8 mouse cellular contexts compared by ENCODE assay signal in genomic region chr1:165934648-165935465, GRCm38 (mm10).
DNase-seq lines count a peak whose midpoint lies in the region; ATAC-seq and TF ChIP-seq lines count a peak whose summit lies in the region.

No protein-coding gene starts in this region.

- H3K27ac ChIP-seq in bone marrow, adult 2 months (ENCODE audit: control insufficient read depth, insufficient read depth, low read depth, low read length, poor library complexity) = peak overlapping the region; percentile 58; the same call in 1 of the 2 replicates
- peak overlapping the region; percentile 76 for H3K27ac ChIP-seq in hindbrain, embryonic 14.5 days
- H3K27ac ChIP-seq in midbrain, embryonic 13.5 days = peak overlapping the region; percentile 88
- H3K27ac ChIP-seq in heart, embryonic 12.5 days (ENCODE audit: poor library complexity, severe bottlenecking) = no peak overlapping the region

- TF ChIP-seq POLR2A in bone marrow, adult 2 months (IDR thresholded peaks at IDR 0.05; ENCODE audit: borderline replicate concordance, control insufficient read depth, low read depth, low read length) = no peak

- WGBS in bone marrow, adult 2 months = 7% methylated on average over 7 of the region's 7 CpGs
- WGBS in hindbrain, embryonic 14.5 days = 23% methylated on average over 7 of the region's 7 CpGs
- 21% methylated on average over 7 of the region's 7 CpGs for WGBS in midbrain, embryonic 13.5 days
- WGBS in heart, embryonic 12.5 days = 76% methylated on average over 7 of the region's 7 CpGs

- no peaks in the 10 kb centered on the region for H3K36me3 ChIP-seq in hindbrain, embryonic 14.5 days (replicated peaks; ENCODE audit: control insufficient read depth, insufficient read depth)
- H3K36me3 ChIP-seq in midbrain, embryonic 13.5 days = no peaks in the 10 kb centered on the region
- H3K36me3 ChIP-seq in heart, embryonic 12.5 days = no peaks in the 10 kb centered on the region

- H3K9me3 ChIP-seq in hindbrain, embryonic 14.5 days (ENCODE audit: control insufficient read depth, low read length) = no peaks in the 10 kb centered on the region
- no peaks in the 10 kb centered on the region for H3K9me3 ChIP-seq in midbrain, embryonic 13.5 days
- H3K9me3 ChIP-seq in heart, embryonic 12.5 days (replicated peaks) = no peaks in the 10 kb centered on the region

- no peaks in the 10 kb centered on the region for H3K4me1 ChIP-seq in bone marrow, adult 2 months (ENCODE audit: control insufficient read depth, insufficient read depth, low read length)
- H3K4me1 ChIP-seq in hindbrain, embryonic 14.5 days (replicated peaks; ENCODE audit: control insufficient read depth, insufficient read depth, low read length) = peaks cover 28% of the 10 kb centered on the region
- H3K4me1 ChIP-seq in midbrain, embryonic 13.5 days (replicated peaks) = peaks cover 35% of the 10 kb centered on the region
- H3K4me1 ChIP-seq in heart, embryonic 12.5 days (replicated peaks) = peaks cover 8% of the 10 kb centered on the region

- no peaks in the 10 kb centered on the region for H3K27me3 ChIP-seq in hindbrain, embryonic 14.5 days (ENCODE audit: control insufficient read depth, insufficient read depth, low read length)
- no peaks in the 10 kb centered on the region for H3K27me3 ChIP-seq in midbrain, embryonic 13.5 days
- no peaks in the 10 kb centered on the region for H3K27me3 ChIP-seq in heart, embryonic 12.5 days (replicated peaks)

- H3K4me2 ChIP-seq in hindbrain, embryonic 14.5 days (replicated peaks) = peak overlapping the region; percentile 32
- H3K4me2 ChIP-seq in midbrain, embryonic 13.5 days (replicated peaks) = peak overlapping the region; percentile 45
- H3K4me2 ChIP-seq in heart, embryonic 12.5 days = no peak overlapping the region

- ATAC-seq in hindbrain, embryonic 14.5 days (ENCODE audit: low FRiP score) = peak; percentile 95
- ATAC-seq in midbrain, embryonic 13.5 days = peak; percentile 95
- ATAC-seq in heart, embryonic 12.5 days (ENCODE audit: insufficient number of reproducible peaks, low FRiP score) = no peak

- peak overlapping the region; percentile 9; the same call in 1 of the 2 replicates for H3K9ac ChIP-seq in hindbrain, embryonic 14.5 days
- H3K9ac ChIP-seq in midbrain, embryonic 13.5 days (replicated peaks) = no peak overlapping the region
- H3K9ac ChIP-seq in heart, embryonic 12.5 days = no peak overlapping the region

- no peak for TF ChIP-seq CTCF in bone marrow, adult 2 months (IDR thresholded peaks at IDR 0.05; ENCODE audit: control insufficient read depth, insufficient read depth, low read length)

- H3K4me3 ChIP-seq in bone marrow, adult 2 months (replicated peaks; ENCODE audit: control insufficient read depth, low read depth, low read length) = no peak overlapping the region
- H3K4me3 ChIP-seq in hindbrain, embryonic 14.5 days (replicated peaks; ENCODE audit: low read length) = peak overlapping the region; percentile 15
- peak overlapping the region; percentile 24 for H3K4me3 ChIP-seq in midbrain, embryonic 13.5 days (replicated peaks)
- H3K4me3 ChIP-seq in heart, embryonic 12.5 days = no peak overlapping the region

- peak; percentile 20 for DNase-seq in 416B (ENCODE audit: low read depth)
- DNase-seq in hindbrain, embryonic 14.5 days (ENCODE audit: low spot score) = peak; percentile 71
- no peak for DNase-seq in heart, adult 11 months
- DNase-seq in ovary, postnatal 36 days (ENCODE audit: low spot score) = no peak
- DNase-seq in gastrocnemius, adult 8-10 months (ENCODE audit: low spot score in 2 of 2) = no peak

Comparison
In these comparisons a context has a peak if more than half of its experiments do, and no peak if none do; other contexts are left out.
1. DNase-seq: peak in 416B (single experiment) and hindbrain, embryonic 14.5 days (single experiment); none in heart, adult 11 months (single experiment), ovary, postnatal 36 days (single experiment) and gastrocnemius, adult 8-10 months (0 of 2).
2. H3K4me3 ChIP-seq: peak in hindbrain, embryonic 14.5 days (single experiment) and midbrain, embryonic 13.5 days (single experiment); none in bone marrow, adult 2 months (single experiment) and heart, embryonic 12.5 days (single experiment).